Mouse (Mus musculus) liver, embryonic 14.5 days (tissue): Measurements from ENCODE around the gene Sbno2.

Experiments used
- CTCF ChIP-seq: IDR thresholded peaks from 2 replicates; pipeline ENCODE4 v1.5.1; 2016; ENCODE audit warnings: antibody characterized with exemption, low read depth, control low read depth
- EP300 ChIP-seq: IDR thresholded peaks from 2 replicates; pipeline ENCODE4 v1.6.1; 2016; ENCODE audit warnings: antibody characterized with exemption, low read depth

- TF ChIP-seq CTCF (no peak), EP300 (no peak)
Measured at GRCm38 (mm10) chr10:80050244-80050643, 55.1 kb downstream of the Sbno2 start.
